Mouse (Mus musculus): ENCODE results near the gene Grik2.

Gene Grik2

DNA sequence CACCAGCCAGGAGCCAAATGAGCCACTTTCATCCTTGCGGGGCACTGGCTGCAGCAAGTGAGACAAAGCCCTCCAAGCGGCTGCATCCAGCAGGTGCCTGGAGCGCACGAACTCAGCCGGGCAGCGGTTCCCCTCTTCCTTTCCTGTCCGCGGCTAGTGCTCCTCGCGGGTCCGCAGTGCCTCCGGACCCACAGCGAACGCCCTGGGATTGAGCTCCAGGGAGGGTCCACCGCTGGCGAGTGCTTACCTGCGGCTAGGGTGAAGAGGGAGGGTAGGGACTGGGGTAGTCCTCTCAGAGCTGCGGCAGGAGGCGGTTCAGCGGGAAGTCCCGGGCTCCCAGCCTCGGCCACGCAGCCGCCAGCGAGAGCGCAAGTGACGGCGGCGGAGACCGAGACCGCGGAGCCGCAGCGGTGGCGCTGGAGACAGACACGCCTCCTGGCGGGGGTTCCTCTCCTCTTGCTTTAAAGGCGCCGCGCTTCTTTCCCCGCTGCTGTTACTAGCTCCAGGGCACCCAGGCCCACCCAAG is at the start of gene Grik2:
Gene Grik2, minus strand, starts transcription at position 386 of the 526 bp plus-strand sequence.
- DNase-seq (ENCODE audit: low spot score) = peak; percentile 64

DNA sequence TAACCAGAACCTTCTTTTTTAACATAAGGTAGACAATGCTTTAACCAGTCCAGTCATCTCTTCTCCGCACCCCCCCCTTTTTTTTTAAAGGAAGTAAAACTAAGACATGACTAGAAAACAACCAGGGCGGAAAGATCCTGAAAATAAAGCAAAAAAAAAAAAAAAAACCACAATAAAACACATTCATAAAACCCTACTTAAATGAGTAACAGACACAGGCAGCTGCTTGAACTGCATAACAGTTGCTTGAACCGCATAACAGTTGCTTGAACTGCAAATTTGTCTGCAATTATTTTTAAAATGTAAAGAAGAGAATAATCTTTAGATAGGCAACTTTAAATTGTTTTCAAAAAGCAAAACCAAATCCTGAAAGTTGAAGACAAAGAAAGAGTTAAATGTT is 45.8 kb upstream of the Grik2 start:
- no peak for DNase-seq (ENCODE audit: low spot score)

DNA sequence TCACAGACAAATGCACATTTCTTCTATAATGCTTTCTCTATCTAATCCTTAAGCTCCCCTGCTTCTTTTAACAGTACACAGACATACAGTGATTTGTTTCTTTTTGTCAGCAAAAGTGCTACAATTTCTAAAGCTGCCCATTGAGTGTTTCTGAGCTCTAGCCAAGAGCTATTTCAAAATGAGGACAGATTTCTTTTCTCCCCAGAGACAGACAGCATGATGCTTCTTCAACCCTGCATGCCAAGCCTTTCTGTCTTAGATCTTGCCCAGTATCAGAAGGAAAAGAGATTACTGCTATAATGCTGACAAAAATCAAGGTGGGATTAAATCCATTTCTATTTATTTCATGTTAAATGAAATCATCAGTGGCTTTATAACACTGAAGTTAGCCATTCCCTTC is 18.7 kb upstream of the Grik2 start:
- DNase-seq (ENCODE audit: low spot score) = no peak

- DNase-seq (ENCODE audit: low spot score) = no peak
Observed at GRCm38 (mm10) chr10:49801001-49801400, 12.4 kb upstream of the Grik2 start.

DNA sequence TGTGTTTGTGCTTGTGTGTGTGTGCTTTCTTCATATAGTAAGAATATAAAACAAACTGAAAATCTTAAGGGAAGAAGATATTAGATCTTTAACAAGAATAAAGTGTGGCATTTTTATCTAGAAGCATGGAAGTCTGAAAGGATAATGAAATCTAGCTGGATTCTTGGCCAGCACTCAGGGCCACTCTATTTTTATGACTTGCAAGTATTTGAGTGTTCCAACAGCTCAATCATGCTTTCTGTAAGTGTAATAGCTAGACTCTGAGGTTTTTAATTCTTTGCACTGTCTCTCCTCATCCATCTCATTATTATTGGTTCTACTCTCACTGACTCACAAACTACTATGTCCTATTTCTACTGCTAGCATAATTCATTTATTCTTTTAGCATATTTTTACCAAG is 5.6 kb upstream of the Grik2 start:
- DNase-seq (ENCODE audit: low spot score) = no peak

- no peak for DNase-seq (ENCODE audit: low spot score)
Observed at GRCm38 (mm10) chr10:49790326-49790725, 1.8 kb upstream of the Grik2 start.

- DNase-seq (ENCODE audit: low spot score) = no peak
Observed at GRCm38 (mm10) chr10:49789711-49790110, 1.1 kb upstream of the Grik2 start.

GRCm38 (mm10) chr10:49788914-49789313 is 348 bp upstream of the Grik2 start:
- no peak for DNase-seq (ENCODE audit: low spot score)

- DNase-seq (ENCODE audit: low spot score) = no peak
Observed at GRCm38 (mm10) chr10:49786630-49787029, 1.9 kb downstream of the Grik2 start.

DNA sequence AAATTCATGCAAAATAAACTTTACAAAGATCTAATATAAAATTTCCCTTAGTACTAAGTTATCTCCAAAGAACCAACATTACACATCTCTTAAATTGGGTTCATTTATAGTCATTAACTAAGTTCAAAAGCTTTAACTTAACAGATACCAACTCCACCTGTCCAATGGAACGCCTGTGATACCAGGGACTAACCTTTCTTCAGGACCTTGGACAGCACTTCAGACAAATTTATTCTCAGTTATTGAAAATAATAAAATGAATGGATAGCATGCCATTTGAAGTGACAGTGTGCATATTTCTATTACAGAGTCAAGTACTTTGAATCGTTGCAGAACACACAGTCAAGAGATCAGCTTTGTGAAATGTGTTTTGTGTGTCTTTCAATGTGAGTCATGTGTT is 3.1 kb downstream of the Grik2 start:
- DNase-seq (ENCODE audit: low spot score) = no peak

GRCm38 (mm10) chr10:49784831-49785230 is 3.7 kb downstream of the Grik2 start:
- no peak for DNase-seq (ENCODE audit: low spot score)

DNA sequence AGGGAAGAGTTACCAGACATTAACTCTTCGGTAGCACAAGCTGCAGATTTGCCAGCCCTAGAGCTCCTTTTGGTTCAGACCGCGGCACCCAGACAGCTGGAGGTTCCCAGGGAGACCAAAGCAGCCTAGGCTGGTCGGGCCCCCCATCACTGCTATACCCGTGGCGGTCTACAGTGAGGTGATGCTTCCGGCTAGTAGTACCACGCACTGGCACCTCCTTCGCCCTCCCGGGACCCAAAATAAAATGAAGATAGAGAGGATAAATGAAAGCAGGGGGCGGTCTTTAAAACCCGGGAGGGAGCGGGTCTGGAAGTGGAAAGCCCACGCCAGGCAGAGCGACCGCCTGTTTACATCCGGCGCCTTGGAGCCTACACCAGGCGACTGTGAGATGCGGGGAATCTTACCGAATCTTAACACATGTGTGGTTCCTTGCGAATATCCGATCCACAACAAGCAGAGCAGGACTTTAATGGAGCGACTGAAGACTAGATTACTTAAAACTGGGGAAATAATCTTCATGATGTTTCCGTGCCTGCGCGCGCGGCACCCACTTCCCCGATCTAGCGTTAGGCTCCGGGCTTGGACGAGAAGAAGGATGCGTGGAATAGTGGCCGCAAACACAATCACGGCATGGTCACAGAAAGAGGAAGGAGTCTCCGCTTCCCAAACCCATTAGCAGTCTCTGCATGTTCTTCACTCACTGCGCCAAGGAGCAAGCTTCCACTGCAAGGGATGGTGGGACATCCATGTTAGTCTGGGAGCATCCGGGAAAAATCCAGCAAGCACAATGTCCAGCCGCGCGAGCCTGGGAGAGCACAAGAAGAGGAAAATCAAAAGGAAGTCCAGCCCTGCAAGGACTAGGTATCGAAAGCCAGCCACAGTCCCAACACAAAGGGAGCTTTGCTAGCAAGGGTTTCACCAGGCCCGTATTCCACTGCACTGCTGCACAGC is 5.5 kb downstream of the Grik2 start:
- DNase-seq (ENCODE audit: low spot score) = no peak

DNA sequence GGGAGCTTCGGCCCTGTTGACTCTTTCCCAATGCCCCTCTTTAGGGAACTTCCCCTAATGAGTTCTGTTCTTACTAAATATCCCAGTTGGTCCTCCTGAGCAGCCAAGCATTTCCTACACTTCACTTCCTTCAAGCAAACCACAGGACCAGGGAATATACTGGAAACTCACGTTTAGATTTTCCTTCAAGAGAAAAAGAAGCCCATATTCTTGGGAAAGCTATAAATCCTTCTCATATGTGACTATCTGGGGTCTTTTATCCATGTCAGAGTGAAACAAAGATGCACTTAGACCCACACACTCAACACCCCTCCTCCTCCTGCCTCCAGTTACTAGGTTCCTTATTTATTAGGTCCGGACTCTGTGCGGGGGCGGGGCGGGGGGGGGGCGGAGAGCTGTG is 6.5 kb downstream of the Grik2 start:
- no peak for DNase-seq (ENCODE audit: low spot score)

GRCm38 (mm10) chr10:49780430-49780829 is 8.1 kb downstream of the Grik2 start:
- no peak for DNase-seq (ENCODE audit: low spot score)

- DNase-seq (ENCODE audit: low spot score) = no peak
Observed at GRCm38 (mm10) chr10:49768897-49769296, 19.7 kb downstream of the Grik2 start.

- DNase-seq (ENCODE audit: low spot score) = no peak
Observed at GRCm38 (mm10) chr10:49767556-49767955, 21.0 kb downstream of the Grik2 start.

DNA sequence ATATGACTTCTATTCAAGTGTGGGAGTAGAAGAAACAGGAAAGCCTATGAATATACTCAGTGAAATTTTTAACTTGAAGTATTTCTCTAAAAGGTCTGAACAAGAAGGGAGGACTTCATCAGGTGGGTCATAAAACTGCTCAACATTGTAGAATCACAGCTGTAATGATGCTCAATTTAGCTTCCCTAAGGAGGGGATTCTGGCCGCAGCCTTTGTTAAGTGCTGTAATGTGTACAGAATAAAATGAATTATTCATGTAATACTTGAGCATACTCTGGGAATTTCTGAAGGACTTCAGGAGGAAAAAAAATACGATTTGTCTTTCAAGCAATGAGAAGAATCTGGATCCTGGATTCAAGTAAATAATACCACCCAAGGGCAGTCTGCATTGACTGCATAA is 26.0 kb downstream of the Grik2 start:
- no peak for DNase-seq (ENCODE audit: low spot score)

GRCm38 (mm10) chr10:49751769-49752168 is 36.8 kb downstream of the Grik2 start:
- no peak for DNase-seq (ENCODE audit: low spot score)

DNA sequence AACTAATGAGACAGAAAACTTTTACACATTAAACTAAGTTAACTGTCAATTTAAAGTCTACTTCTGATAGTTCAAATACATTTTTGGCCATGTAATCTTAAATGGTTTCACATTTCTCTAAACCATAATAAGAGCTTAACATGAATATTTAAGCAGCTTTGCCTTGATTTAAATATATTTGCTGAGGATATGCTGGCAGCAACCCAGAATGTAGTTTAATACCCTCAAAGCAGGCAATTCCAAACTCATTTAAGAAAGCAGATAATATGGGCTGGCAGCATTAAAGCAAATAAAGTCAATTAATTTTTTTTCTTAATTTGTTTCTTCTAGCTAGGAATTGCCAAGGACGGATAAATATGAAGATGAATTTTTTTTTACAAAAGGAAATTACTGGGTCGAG is 56.7 kb downstream of the Grik2 start:
- DNase-seq (ENCODE audit: low spot score) = no peak

GRCm38 (mm10) chr10:49723706-49724105 is 64.9 kb downstream of the Grik2 start:
- no peak for DNase-seq (ENCODE audit: low spot score)

DNA sequence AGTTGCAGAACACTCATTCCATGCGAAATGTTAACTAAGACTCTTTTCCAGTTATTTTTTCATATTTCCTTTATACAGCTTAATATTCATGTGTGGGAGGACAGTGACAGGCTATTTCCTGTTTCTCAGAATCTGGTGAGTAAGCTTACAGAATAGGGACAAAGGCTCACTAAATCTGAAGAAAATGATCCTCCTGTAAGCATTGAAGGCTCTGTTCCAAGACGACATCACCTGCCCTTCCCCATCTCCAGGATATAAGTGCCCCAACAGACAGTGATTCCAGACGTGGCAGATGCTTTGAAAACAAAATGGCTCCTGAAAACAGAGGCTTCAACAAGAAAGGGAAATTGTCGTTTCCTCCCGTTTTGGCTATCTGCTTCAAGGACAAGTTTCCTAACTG is 71.7 kb downstream of the Grik2 start:
- DNase-seq (ENCODE audit: low spot score) = no peak

DNA sequence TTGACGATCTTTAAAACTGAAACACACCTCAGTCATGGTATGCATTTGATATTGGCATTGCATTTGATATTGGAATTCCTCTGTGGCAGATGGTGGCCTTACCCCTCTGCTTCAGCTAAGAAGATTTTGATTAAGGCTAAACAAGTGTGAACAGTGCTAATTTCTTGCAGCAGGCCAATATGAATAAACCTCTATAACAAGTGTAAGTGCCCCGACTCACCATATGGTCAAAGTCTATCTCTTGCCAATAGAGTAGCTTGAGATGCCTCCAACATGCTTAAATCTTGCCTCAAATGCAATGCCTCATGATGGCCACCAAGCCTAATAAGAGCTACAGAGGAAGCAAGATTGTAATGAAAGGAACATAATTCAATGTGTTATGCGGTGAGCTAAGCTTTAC is 78.8 kb downstream of the Grik2 start:
- DNase-seq (ENCODE audit: low spot score) = no peak

DNA sequence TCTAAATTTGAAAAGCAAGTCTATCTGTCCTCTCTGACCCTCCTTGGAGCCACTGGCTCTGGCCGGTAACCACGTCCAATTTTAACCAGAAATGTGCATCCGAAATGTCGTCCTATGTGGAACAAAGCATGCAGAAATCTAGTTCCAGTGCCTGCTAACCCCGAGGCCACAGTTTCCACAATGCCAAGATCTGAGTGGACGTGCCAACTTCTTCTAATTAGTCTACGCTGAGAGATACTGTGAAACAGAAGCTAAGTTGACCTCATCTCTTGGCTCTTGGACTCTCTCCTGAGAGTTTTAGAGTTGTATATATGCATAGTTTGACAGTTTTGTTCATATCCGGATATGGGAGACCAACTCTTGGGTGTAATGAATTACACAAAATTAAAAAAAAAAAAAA is 84.1 kb downstream of the Grik2 start:
- no peak for DNase-seq (ENCODE audit: low spot score)

DNA sequence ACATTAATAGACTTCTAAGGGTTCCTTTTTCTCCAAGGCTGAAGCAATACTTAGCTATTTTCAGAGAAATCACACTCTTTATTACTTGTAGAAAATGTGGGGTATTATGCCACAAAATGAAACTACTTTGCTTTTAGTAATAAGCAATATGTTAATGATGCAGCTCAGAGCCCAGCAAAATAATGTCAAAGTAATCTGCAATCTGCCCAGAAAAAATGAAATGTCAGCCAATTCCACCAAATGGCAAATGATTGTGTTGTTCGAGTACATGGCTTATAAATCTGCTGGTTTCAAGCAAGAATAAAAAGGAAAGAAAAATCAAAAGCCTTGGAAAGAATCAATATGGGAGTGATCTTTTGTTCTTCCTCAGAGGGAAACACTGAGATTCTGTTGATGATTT is 136.2 kb downstream of the Grik2 start:
- DNase-seq (ENCODE audit: low spot score) = no peak

All from testis, postnatal 10 days (tissue).